Mouse (Mus musculus): ENCODE results near the gene Cacna1s. TPM values are rescaled to one million over a fixed set of nuclear protein-coding genes. Genes with fewer than 3 reads are reported as not detected.

The Cacna1s gene
- total and polyA plus RNA-seq, 2 experiments from 2014 or later, result 1.1 TPM

GRCm38 (mm10) chr1:136130107-136130506 is 77.6 kb downstream of the Cacna1s start:
- WGBS, result 52% methylated on average over 3 of the region's 3 CpGs
- Histone ChIP-seq H3K27ac (ENCODE audit: low read depth, low read length) (peak overlapping the region; percentile 95), H3K9me3 (ENCODE audit: low read length) (no peaks in the 10 kb centered on the region), H3K9ac (no peak overlapping the region), H3K4me2 (ENCODE audit: low read depth) (peak overlapping the region; percentile 81), H3K4me3 (ENCODE audit: low read depth, low read length) (no peak overlapping the region), H3K27me3 (ENCODE audit: insufficient read depth, low read length) (no peaks in the 10 kb centered on the region), H3K36me3 (ENCODE audit: insufficient read depth) (no peaks in the 10 kb centered on the region), H3K4me1 (ENCODE audit: insufficient read depth) (peaks cover 16% of the 10 kb centered on the region)
- ATAC-seq, result no peak
- no peak for TF ChIP-seq CTCF (IDR thresholded peaks at IDR 0.05; ENCODE audit: low read depth)
- DNase-seq, result peak; percentile 30

DNA sequence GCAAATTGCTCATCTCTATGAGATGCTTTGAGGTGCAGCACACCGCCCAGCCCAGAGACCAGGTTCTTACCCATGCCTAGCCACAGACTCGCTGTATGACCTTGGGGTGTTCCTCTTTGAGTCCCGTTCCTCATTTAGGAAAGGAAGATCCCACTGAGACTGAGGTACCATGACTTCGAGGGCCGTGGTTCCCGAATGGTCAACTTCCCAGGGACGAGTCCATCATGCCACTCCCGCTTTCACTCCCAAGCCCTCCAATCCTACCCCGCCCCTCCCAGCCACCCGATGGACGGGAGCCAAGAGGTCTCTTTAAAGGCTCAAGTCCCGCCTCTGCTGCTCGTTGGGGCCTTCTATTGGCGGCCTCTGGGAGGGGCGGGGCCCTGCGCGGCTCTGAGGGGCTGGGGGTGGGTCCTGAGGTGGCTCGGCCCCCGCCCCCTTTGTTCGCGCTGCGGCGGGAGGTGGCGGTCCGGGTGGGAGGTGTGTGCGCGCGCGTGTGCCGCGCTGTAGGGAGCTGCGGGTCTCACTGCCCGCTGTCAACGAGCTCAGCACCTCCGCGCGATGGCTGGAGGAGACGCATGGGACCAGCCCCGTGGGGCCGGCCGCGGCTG is 78.5 kb downstream of the Cacna1s start, which contains the start of gene Kif21b:
TSS of gene Kif21b (plus strand) at position 439 of the 608 bp plus-strand sequence.
- peak within 1 kb of the TSS; percentile 81 for H3K4me2 ChIP-seq (ENCODE audit: low read depth)
- WGBS, result 1% methylated on average over 42 of the region's 42 CpGs
- no peaks in the 10 kb centered on the region for H3K9me3 ChIP-seq (ENCODE audit: low read length)
- peak within 1 kb of the TSS; percentile 95 for H3K27ac ChIP-seq (ENCODE audit: low read depth, low read length)
- ATAC-seq (peak; percentile 91), DNase-seq (peak; percentile 95)
- no peaks in the 10 kb centered on the region for H3K27me3 ChIP-seq (ENCODE audit: insufficient read depth, low read length)
- H3K4me3 ChIP-seq (ENCODE audit: low read depth, low read length), result peak within 1 kb of the TSS; percentile 91
- TF ChIP-seq CTCF (IDR thresholded peaks at IDR 0.05; ENCODE audit: low read depth), result no peak
- no peaks in the 10 kb centered on the region for H3K36me3 ChIP-seq (ENCODE audit: insufficient read depth)
- H3K9ac ChIP-seq, result peak within 1 kb of the TSS; percentile 99
- H3K4me1 ChIP-seq (ENCODE audit: insufficient read depth), result peaks cover 25% of the 10 kb centered on the region

DNA sequence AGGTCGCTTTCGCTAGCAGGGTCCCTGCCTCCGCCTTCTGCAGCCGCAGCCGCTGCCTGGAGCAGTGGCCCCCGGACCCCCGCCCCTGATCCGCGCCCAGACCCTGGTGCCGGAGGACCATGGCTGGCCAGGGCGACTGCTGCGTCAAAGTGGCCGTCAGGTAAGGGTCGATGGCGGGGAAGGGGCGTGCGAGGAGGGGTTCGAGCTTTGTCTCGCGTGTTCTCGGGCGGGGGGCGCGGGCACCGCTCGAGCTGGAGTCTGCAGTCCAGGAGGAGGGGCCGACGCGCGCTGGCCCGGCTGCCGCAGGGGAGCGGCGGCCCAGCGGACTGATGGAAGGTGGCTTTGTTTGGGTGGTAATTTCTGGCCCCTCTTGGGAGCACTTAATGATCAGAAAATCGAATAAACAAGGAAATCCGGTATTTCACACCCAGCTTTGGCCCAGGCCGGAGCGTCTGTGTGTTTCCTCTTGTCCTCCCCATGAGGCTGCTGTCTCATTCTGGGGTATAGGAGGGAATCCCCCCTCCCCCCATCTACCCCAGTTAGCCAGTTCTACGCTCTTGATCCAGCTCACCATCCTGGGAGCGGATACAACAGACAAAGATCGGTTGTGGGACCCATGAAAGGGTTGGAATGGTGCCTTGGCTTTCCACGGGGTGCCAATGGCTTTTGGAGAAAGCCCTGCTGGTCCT is 79.2 kb downstream of the Cacna1s start:
- 1% methylated on average over 43 of the region's 43 CpGs for WGBS
- ATAC-seq (peak; percentile 73), DNase-seq (peak; percentile 75)
- H3K4me2 ChIP-seq (ENCODE audit: low read depth), result peak overlapping the region; percentile 81
- no peaks in the 10 kb centered on the region for H3K36me3 ChIP-seq (ENCODE audit: insufficient read depth)
- no peaks in the 10 kb centered on the region for H3K27me3 ChIP-seq (ENCODE audit: insufficient read depth, low read length)
- peaks cover 31% of the 10 kb centered on the region for H3K4me1 ChIP-seq (ENCODE audit: insufficient read depth)
- H3K9me3 ChIP-seq (ENCODE audit: low read length), result no peaks in the 10 kb centered on the region
- no peak for TF ChIP-seq CTCF (IDR thresholded peaks at IDR 0.05; ENCODE audit: low read depth)
- peak overlapping the region; percentile 99 for H3K9ac ChIP-seq
- peak overlapping the region; percentile 95 for H3K27ac ChIP-seq (ENCODE audit: low read depth, low read length)
- H3K4me3 ChIP-seq (ENCODE audit: low read depth, low read length), result peak overlapping the region; percentile 91

DNA sequence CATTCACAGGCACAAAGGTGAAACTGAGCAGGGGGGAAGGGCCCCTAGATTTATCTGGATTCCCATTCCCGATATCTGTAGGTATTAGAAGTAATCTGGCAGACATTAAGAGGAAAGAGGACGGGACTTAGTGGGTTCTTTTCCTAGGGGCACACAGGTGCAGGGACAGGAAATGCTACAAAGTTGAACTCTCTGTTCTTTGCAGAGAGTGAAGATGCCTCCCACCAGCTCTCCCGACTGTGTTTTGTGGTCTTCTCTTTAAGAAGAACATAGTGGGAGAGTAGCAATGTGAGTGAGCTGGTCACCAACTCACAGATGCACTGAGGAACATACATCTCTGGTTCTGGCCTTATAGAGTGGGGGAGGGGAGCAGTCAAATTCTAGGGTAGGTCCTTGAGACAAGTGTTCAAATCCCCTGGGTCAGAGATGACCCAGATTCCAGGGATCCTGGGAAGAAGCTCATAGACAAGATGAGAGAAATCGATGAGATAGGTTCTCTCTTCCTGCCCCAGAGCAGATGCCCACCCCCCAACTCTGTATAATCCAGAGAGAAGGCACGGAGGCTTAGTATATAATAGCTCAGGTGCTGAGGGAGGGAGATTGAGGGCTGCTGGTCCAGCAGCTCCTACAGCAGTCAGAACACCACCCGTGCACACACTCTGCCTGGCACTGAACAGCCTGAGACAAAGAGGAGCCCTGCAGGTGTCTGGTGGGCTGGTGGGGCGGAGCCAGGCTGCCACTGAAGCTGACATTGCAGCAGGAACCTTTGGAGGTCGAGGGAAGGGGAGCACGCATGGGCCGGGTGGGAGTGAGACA is 80.0 kb downstream of the Cacna1s start:
- DNase-seq, result peak; percentile 66
- 6% methylated on average over 10 of the region's 10 CpGs for whole genome bisulfite sequencing
- Histone ChIP-seq H3K4me3 (ENCODE audit: low read depth, low read length) (peak overlapping the region; percentile 91), H3K4me1 (ENCODE audit: insufficient read depth) (peaks cover 39% of the 10 kb centered on the region), H3K9me3 (ENCODE audit: low read length) (no peaks in the 10 kb centered on the region), H3K27ac (ENCODE audit: low read depth, low read length) (peak overlapping the region; percentile 95), H3K27me3 (ENCODE audit: insufficient read depth, low read length) (no peaks in the 10 kb centered on the region), H3K36me3 (ENCODE audit: insufficient read depth) (no peaks in the 10 kb centered on the region), H3K9ac (peak overlapping the region; percentile 99), H3K4me2 (ENCODE audit: low read depth) (peak overlapping the region; percentile 81)
- ATAC-seq, result peak; percentile 6; the same call in 1 of the 2 replicates
- TF ChIP-seq CTCF (IDR thresholded peaks at IDR 0.05; ENCODE audit: low read depth), result no peak

- TF ChIP-seq CTCF (IDR thresholded peaks at IDR 0.05; ENCODE audit: low read depth), result no peak
- Histone ChIP-seq H3K4me1 (ENCODE audit: insufficient read depth) (peaks cover 48% of the 10 kb centered on the region), H3K4me2 (ENCODE audit: low read depth) (peak overlapping the region; percentile 81), H3K4me3 (ENCODE audit: low read depth, low read length) (peak overlapping the region; percentile 91), H3K27me3 (ENCODE audit: insufficient read depth, low read length) (no peaks in the 10 kb centered on the region), H3K27ac (ENCODE audit: low read depth, low read length) (0 out of 2 replicates have a peak overlapping the region, but pooled peaks have one; percentile 95), H3K36me3 (ENCODE audit: insufficient read depth) (no peaks in the 10 kb centered on the region), H3K9me3 (ENCODE audit: low read length) (no peaks in the 10 kb centered on the region), H3K9ac (peak overlapping the region; percentile 99)
- ATAC-seq (no peak), DNase-seq (peak; percentile 59)
- WGBS, result 17% methylated on average over 13 of the region's 13 CpGs
These were observed 81.2 kb downstream of the Cacna1s start for GRCm38 (mm10) chr1:136133570-136134240.

DNA sequence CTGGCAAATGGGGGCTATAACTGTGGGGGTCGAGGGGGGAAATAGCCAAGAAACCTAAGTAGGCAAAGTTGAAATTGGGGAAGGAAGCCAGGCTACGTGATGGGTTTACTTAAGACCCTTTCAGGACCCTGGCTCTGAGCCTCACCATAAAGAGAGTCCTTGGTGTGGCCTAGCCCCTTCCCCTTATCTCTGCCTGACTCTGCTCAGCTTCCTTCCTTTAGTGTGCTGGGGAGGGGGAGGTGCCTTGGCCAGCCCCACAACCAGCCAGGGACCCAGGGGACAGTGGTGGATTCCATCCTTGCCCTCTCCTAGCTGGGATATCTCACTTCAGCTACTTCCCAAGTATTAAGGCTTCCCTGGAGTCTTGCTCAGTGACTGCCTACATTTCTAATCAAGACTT is 82.0 kb downstream of the Cacna1s start:
- Histone ChIP-seq H3K4me2 (ENCODE audit: low read depth) (peak overlapping the region; percentile 81), H3K27me3 (ENCODE audit: insufficient read depth, low read length) (no peaks in the 10 kb centered on the region), H3K4me3 (ENCODE audit: low read depth, low read length) (0 out of 2 replicates have a peak overlapping the region, but pooled peaks have one; percentile 91), H3K9me3 (ENCODE audit: low read length) (no peaks in the 10 kb centered on the region), H3K27ac (ENCODE audit: low read depth, low read length) (no peak overlapping the region), H3K9ac (peak overlapping the region; percentile 99; the same call in 1 of the 2 replicates), H3K36me3 (ENCODE audit: insufficient read depth) (no peaks in the 10 kb centered on the region), H3K4me1 (ENCODE audit: insufficient read depth) (peaks cover 57% of the 10 kb centered on the region)
- WGBS, result 69% methylated on average over 2 of the region's 2 CpGs
- TF ChIP-seq CTCF (IDR thresholded peaks at IDR 0.05; ENCODE audit: low read depth), result no peak
- DNase-seq (no peak), ATAC-seq (no peak)
